Mouse (Mus musculus) liver, postnatal 0 days (tissue): ENCODE results near the gene Sptb. TPM values are rescaled to one million over a fixed set of nuclear protein-coding genes. Genes with fewer than 3 reads are reported as not detected.

Source experiments
- ATAC-seq: fragments of 200-750 bp; cut with Nextera tagmentation; 2 replicates; pipeline ENCODE4 v1.8.0; 2017; ENCODE audit warnings: mild to moderate bottlenecking, moderate library complexity
- DNase-seq: peaks from one replicate; pipeline ENCODE4 v3.0.0-alpha.2; 2016
- H3K27ac ChIP-seq: fragments of 300-500 bp; sonication (generic); 2 replicates; pipeline ENCODE4 v1.5.1; 2014; ENCODE audit warnings: antibody characterized with exemption, moderate library complexity, mild to moderate bottlenecking, low read depth
- H3K27me3 ChIP-seq: fragments of 300-500 bp; sonication (generic); 2 replicates; pipeline ENCODE4 v1.6.1; 2014; ENCODE audit warnings: low read length, control low read depth, mixed read lengths; ENCODE audit not compliant: insufficient read depth
- H3K36me3 ChIP-seq: fragments of 300-500 bp; sonication (generic); replicated peaks from 2 replicates; pipeline ENCODE4 v1.6.1; 2014; ENCODE audit warnings: mild to moderate bottlenecking, control low read depth, low read length, moderate library complexity, mixed read lengths; ENCODE audit not compliant: insufficient read depth
- H3K4me1 ChIP-seq: fragments of 300-500 bp; sonication (generic); 2 replicates; pipeline ENCODE4 v1.6.1; 2014; ENCODE audit warnings: antibody characterized with exemption, mild to moderate bottlenecking, control low read depth; ENCODE audit not compliant: insufficient read depth
- H3K4me2 ChIP-seq: fragments of 300-500 bp; sonication (generic); 2 replicates; pipeline ENCODE4 v1.6.1; 2014; ENCODE audit warnings: low read depth, mild to moderate bottlenecking, low read length, moderate library complexity, mixed read lengths
- H3K4me3 ChIP-seq: fragments of 300-500 bp; sonication (generic); 2 replicates; pipeline ENCODE4 v1.5.1; 2014; ENCODE audit warnings: low read depth, low read length
- H3K9ac ChIP-seq: fragments of 300-500 bp; sonication (generic); replicated peaks from 2 replicates; pipeline ENCODE4 v1.6.1; 2014; ENCODE audit warnings: mild to moderate bottlenecking, moderate library complexity
- H3K9me3 ChIP-seq: fragments of 300-500 bp; sonication (generic); 2 replicates; pipeline ENCODE4 v1.6.1; 2016; ENCODE audit warnings: mild to moderate bottlenecking, control low read depth, low read length, mixed read lengths
- CTCF ChIP-seq: sonication (generic); IDR thresholded peaks from 2 replicates; pipeline ENCODE4 v1.5.1; 2016; ENCODE audit warnings: antibody characterized with exemption, low read depth
- EP300 ChIP-seq: IDR thresholded peaks from 2 replicates; pipeline ENCODE4 v1.6.1; 2016; ENCODE audit warnings: antibody characterized with exemption, low read depth, mild to moderate bottlenecking
- WGBS: fragments of 180-500 bp; shearing (Covaris S2); extraction: QIAGEN DNeasy Blood & Tissue Kit; methylation state at CpG from one replicate; pipeline ENCODE4 v1.1.7; 2014; ENCODE audit not compliant: insufficient replicate concordance; 5-methylcytosine and 5-hydroxymethylcytosine counted together
- polyA plus RNA-seq: library from polyadenylated mRNA; unstranded; fragments of >200 nt; fragmentation: Nextera tagmentation; extraction: Ambion mirVana; gene quantifications from 2 replicates; pipeline ENCODE4 v1.2.1, GENCODE M21; 2015

Gene Sptb
- polyA plus RNA-seq, 1 experiment from 2014 or later: 14.8 TPM

DNA sequence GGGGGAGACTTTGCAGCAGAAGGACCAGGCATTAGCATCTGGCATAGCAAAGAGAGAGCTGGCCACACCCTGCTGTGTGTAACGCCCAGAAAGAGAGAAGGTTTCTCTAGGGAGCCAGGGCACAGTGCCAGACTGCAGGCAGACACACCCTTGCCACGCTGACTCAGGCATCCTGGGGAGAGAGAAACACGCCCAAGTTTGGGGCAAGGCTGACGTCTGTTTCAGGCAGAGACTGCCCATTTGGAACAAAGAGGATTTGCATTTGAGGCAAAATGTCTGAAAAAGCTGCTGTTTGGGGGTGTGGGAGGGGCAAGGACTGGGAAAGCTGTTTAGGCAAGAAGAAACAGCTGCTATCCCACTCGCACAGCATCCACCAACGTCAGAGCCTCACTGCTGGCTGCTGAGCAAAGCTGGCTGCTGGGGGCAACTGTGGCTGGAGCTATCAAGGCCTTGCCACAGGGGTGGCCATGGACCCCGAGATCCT, 116.5 kb downstream of the Sptb start:
- peaks cover 19% of the 10 kb centered on the region for H3K4me1 ChIP-seq
- peak overlapping the region; percentile 86 for H3K27ac ChIP-seq
- ATAC-seq: peak; percentile 91
- WGBS: 25% methylated on average over 7 of the region's 7 CpGs
- H3K9ac ChIP-seq: peak overlapping the region; percentile 53
- no peak overlapping the region for H3K4me3 ChIP-seq
- no peaks in the 10 kb centered on the region for H3K27me3 ChIP-seq
- no peaks in the 10 kb centered on the region for H3K9me3 ChIP-seq
- DNase-seq: peak; percentile 91
- peak overlapping the region; percentile 61 for H3K4me2 ChIP-seq
- peaks cover 28% of the 10 kb centered on the region for H3K36me3 ChIP-seq
- TF ChIP-seq EP300 (no peak), CTCF (no peak)

DNA sequence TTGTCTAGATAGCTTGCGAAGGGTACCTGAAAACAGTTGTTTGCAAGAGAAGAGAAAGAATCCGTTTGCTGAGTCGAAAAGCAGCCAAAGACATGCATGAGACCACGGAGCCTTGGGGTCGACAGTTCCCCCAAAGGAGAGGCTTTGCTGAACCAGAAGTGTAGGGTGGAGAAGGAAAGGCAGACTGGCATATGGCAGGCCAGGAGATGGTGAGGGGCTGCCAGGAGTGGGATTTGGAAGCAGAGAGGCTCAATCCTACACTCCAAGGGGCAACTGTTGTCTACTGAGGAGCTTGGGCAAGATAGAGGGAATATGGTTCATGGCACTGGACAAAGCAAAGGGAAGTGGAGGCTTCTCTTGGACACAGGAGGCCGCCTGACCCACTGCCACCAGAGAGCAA, 117.1 kb downstream of the Sptb start:
- Histone ChIP-seq H3K9me3 (no peaks in the 10 kb centered on the region), H3K9ac (peak overlapping the region; percentile 41; the same call in 1 of the 2 replicates), H3K36me3 (peaks cover 22% of the 10 kb centered on the region), H3K27me3 (no peaks in the 10 kb centered on the region), H3K4me1 (peaks cover 19% of the 10 kb centered on the region), H3K27ac (peak overlapping the region; percentile 62), H3K4me2 (peak overlapping the region; percentile 61), H3K4me3 (no peak overlapping the region)
- no peak for DNase-seq
- no peak for TF ChIP-seq EP300
- TF ChIP-seq CTCF: no peak
- 74% methylated on average over 6 of the region's 6 CpGs for WGBS
- ATAC-seq: no peak

DNA sequence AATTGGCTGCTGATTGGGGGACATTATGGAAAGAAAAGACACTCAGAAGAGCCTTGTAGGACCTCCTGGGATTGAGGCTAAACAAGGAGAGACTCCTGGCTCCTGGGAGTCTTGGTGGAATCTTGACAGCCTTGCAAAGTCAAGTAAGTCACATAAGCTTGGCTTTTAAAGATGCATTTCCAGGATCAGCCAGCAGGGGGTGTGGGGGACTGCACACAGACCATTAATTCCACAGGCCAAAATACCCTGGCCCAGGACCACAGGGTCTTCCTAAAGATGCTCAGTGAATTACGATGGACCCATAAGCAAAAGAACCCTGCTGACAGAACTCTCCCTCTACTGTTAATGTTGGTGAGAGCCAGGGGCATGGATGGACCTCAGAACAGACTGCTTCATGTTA, 118.1 kb downstream of the Sptb start:
- WGBS: 57% methylated on average over 1 of the region's 1 CpGs
- Histone ChIP-seq H3K9ac (no peak overlapping the region), H3K4me1 (peaks cover 19% of the 10 kb centered on the region), H3K36me3 (peaks cover 18% of the 10 kb centered on the region), H3K27me3 (no peaks in the 10 kb centered on the region), H3K4me2 (no peak overlapping the region), H3K9me3 (no peaks in the 10 kb centered on the region), H3K27ac (no peak overlapping the region), H3K4me3 (no peak overlapping the region)
- TF ChIP-seq EP300 (no peak), CTCF (peak; percentile 90)
- no peak for ATAC-seq
- DNase-seq: peak; percentile 81

DNA sequence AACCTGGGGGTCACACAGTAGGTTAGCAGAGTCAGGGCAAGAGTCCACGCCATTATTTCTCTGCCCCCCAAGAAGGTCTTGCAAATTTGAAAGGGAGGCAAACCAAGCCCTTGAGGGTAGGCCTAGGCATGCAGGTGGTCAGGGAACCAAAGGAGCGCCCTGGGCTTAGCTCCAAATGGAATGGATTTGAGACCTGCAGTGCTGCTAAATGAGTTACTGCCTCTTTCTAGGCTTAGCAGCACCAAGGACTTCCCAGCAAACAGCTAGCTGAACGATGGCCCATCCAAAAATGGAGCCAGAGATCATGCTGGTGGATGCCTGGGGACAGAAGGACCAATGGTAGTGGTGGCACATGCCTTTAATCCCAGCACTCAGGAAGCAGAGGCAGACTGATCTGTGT, 119.3 kb downstream of the Sptb start:
- ATAC-seq (no peak), DNase-seq (no peak)
- WGBS: 83% methylated on average over 3 of the region's 3 CpGs
- Histone ChIP-seq H3K9me3 (no peaks in the 10 kb centered on the region), H3K4me1 (peaks cover 19% of the 10 kb centered on the region), H3K4me2 (no peak overlapping the region), H3K4me3 (no peak overlapping the region), H3K36me3 (peaks cover 8% of the 10 kb centered on the region), H3K9ac (no peak overlapping the region), H3K27me3 (no peaks in the 10 kb centered on the region), H3K27ac (no peak overlapping the region)
- TF ChIP-seq CTCF: no peak
- no peak for TF ChIP-seq EP300

DNA sequence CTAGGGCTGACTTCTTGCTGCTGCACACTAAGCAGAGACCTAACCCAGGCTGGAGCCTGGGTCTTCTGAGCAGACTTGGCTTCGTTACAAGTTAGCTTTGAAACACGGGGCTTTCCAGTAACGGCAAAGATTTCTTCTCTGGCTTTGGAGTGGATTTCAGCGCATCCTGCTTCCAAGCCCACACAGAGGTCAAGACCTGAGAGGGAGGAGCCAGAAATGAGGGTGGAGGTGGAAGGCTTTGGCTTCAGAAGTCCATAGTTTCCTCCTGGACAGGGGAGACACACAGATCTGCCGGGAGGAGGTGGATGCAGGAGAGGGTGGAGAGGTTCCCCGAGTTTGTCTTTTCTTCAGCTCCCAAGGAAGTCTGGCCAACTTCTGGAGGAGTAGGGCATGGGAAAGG, 120.8 kb downstream of the Sptb start:
- Histone ChIP-seq H3K9ac (no peak overlapping the region), H3K9me3 (no peaks in the 10 kb centered on the region), H3K4me2 (no peak overlapping the region), H3K4me1 (peaks cover 17% of the 10 kb centered on the region), H3K36me3 (no peaks in the 10 kb centered on the region), H3K27me3 (no peaks in the 10 kb centered on the region), H3K27ac (no peak overlapping the region), H3K4me3 (no peak overlapping the region)
- no peak for DNase-seq
- TF ChIP-seq CTCF: no peak
- no peak for TF ChIP-seq EP300
- WGBS: 64% methylated on average over 6 of the region's 6 CpGs
- no peak for ATAC-seq

DNA sequence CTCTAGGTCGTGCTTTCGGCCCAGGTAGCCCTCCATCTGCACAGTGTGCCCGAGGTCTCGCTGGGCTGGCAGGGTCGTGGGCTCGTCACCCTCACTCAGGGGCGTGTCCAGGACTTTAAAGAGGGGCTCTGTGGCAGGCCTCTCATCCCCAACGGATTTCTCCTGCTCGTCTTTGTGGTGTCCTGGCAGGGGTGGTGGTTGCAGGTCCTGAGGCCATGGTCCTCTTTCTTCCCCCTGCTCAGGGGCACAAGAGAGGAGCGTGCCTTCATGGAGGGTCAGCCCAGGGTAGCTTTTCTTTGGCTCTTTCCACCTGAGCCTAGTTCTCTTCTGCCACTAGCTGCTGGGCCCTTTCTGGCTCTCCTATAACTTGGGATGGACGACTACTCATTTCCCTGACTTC, 123.0 kb downstream of the Sptb start:
- ATAC-seq (no peak), DNase-seq (no peak)
- H3K9ac ChIP-seq: no peak overlapping the region
- no peak overlapping the region for H3K27ac ChIP-seq
- TF ChIP-seq CTCF: no peak
- no peak overlapping the region for H3K4me2 ChIP-seq
- H3K27me3 ChIP-seq: no peaks in the 10 kb centered on the region
- no peaks in the 10 kb centered on the region for H3K9me3 ChIP-seq
- WGBS: 80% methylated on average over 11 of the region's 11 CpGs
- H3K4me3 ChIP-seq: no peak overlapping the region
- no peaks in the 10 kb centered on the region for H3K36me3 ChIP-seq
- H3K4me1 ChIP-seq: peaks cover 8% of the 10 kb centered on the region

DNA sequence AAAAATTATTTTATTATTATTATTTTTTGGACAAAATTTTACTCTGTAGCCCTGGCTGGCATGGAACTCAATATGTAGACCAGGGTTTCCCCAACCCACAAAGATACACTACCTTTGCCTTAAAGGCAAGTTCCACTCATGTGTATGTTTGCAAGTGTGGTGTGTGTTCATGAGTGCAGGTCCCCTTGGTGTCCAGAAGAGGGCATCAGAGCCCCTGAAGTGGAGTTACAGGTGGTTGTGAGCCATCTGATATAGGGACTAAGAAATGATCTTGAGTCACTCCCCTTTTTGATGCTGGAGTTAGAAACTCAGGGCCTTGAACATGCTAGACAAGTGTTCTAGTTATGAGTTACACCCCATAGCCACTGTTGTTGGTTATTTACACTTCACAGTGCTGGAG, 125.3 kb downstream of the Sptb start:
- Histone ChIP-seq H3K9ac (no peak overlapping the region), H3K4me3 (no peak overlapping the region), H3K27me3 (no peaks in the 10 kb centered on the region), H3K4me2 (no peak overlapping the region), H3K4me1 (peaks cover 19% of the 10 kb centered on the region), H3K36me3 (no peaks in the 10 kb centered on the region), H3K27ac (no peak overlapping the region), H3K9me3 (no peaks in the 10 kb centered on the region)
- ATAC-seq (no peak), DNase-seq (no peak)
- TF ChIP-seq EP300: no peak
- peak; percentile 49 for TF ChIP-seq CTCF
